Mouse (Mus musculus): ENCODE measurements around the gene Taok1.

Taok1 gene

DNA sequence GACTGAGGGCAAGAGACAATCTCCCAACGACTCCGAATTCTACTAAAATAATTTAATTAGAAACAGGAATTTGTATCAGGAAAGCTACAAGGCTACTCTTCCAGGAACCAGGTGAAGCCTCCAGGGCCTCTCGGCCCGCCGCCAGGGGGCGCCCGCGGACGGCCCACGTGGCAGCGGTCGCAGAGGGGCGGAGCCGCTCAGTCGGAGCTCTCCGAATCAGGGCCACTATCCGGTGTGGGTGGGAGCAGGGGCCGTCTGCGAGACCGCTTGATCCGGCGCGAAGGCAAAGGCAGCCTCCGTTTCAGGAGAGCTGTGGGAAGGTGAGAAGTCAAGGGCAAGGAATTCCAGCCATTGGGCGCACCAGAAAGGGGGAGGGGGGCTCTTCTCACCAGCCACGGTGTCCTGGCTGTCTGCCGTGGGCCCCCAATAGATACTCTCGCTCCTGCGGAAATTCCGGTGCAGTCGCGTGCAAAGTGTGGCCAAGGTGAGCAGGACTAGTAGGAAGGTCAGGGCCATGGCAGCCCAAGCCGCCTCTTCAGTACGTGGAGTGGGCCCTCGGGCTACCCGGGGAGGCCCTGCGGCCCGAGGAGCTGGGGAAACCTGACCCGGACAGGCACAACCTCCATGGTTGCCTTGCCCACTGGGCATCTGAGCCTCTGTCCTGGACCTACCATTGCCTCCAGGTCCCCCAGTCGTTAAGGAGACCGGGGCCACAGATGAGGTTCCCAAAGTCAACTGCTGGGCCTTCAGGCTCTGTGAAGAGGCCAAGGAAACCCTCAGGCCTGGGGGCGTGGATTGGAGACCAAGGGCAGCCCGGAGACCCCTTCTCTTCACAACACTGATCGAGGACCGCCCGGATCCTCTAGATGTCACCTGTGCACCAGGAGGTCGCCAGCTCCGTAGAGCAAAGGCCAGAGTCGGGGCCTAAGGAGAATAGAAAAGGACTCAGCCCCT is 99.3 kb downstream of the Taok1 start:
- DNase-seq (ENCODE audit: low read depth, low spot score) = peak; percentile 86

DNA sequence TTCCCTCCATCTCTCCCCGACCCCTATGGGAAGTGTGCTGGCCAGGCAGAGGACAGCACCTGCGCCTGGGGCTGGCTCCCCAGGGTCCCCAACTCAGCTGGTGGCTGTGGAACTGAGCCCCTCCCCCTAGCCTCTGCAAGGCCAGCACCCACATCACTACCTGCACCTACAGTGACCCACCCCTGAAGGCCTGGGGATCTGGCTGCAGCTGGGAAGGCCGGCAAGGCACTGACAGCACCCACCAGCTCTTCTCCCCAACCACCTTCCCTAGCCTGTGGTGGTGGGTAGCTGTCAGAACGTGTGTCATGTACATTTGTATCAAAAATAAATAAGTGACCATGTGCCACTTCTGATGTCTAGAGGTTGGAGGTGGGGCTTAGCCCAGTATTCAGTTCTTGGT is 100.2 kb downstream of the Taok1 start:
- no peak for DNase-seq (ENCODE audit: low read depth, low spot score)

DNA sequence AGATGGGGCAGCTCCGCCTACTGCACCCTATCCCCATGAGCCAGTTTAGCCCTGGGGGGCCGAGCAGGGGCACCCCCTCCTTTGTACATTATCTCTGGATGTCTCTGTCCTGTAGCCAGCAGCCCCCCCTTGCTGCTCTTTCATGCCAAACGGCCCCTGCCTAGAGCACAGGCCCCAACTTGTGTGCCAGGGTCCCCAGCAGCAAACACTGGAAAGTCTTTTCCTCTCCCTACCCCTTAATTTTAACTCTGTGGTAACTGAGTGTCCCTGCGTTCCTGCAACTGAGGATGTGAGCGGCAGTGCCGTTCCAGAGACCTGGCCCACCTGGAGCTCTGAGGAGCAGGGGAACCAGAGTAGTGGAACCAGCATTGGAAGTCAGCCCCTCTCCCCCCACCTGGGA is 100.7 kb downstream of the Taok1 start:
- no peak for DNase-seq (ENCODE audit: low read depth, low spot score)

DNA sequence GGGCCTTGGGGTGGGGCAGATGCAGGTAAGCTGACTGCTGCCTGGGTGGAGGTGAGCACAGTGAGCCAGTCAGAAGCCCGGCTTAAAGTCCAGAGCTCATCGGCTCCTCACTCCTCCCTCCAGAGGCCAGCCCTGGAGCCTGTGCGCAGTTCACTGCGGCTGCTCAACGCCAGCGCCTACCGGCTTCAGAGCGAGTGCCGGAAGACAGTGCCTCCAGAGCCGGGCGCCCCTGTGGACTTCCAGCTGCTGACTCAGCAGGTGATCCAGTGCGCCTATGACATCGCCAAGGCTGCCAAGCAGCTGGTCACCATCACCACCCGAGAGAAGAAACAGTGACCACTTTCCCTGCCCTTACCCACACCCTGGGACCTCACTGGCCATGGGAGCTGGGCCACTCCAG is 101.3 kb downstream of the Taok1 start:
- no peak for DNase-seq (ENCODE audit: low read depth, low spot score)

DNA sequence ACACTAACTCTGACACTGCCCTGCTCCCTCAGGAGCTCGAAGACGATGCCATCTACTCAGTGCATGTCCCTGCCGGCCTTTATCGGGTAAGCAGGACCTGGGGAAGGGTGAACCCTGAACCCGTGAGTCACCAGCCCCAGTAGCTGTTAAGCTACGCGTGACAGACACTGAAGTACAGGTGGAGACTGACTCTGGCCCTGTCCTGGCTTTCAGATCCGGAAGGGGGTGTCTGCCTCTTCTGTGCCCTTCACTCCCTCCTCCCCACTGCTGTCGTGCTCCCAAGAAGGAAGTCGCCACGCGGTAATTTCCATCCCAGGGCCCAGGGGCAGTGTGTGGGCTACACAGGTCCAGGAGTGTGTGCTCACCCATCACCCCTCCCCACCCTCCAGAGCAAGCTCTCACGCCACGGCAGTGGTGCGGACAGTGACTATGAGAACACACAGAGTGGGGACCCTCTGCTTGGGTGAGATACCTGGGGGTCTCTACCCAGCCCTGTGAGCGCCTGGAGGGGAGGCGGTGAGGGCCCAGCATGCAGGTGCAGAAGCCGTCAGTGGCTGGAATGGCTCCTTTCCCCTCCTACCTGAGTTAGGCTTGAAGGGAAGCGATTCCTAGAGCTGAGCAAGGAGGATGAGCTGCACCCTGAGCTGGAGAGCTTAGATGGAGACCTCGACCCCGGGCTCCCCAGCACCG is 102.2 kb downstream of the Taok1 start:
- no peak for DNase-seq (ENCODE audit: low read depth, low spot score)

DNA sequence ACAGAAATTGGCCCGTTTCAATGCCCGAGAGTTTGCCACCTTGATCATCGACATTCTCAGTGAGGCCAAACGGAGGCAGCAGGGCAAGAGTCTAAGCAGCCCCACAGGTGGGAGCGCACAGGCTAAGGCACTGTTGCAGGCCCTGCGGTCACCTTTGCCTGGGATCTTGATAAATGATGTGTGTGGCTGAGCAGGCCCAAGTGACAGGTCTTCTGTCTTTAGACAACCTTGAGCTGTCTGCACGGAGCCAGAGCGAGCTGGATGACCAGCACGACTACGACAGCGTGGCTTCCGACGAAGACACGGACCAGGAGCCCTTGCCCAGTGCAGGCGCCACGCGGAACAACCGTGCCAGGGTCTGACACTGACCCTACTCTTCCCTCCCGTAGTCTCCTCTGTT is 103.2 kb downstream of the Taok1 start:
- DNase-seq (ENCODE audit: low read depth, low spot score) = no peak

DNA sequence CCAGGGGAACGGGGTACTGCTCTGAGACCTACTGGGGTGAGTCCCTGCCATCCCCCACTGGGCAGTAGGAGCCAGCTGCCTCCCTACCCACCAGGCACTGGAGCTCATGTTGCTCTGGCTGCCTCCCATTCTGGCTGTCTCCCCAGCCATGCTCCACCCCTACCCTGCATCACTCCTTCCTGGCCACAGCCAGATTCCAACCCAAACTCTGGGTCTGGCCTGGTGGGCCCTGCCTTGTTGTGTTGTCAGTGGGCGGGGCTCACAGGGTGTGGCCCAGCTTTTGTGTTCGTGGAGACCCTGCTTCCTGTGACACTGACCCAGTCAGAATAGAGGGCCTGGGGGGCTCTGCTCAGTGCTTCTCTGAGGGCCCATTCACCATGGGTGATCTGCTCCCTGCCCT is 104.1 kb downstream of the Taok1 start:
- DNase-seq (ENCODE audit: low read depth, low spot score) = peak; percentile 87

DNA sequence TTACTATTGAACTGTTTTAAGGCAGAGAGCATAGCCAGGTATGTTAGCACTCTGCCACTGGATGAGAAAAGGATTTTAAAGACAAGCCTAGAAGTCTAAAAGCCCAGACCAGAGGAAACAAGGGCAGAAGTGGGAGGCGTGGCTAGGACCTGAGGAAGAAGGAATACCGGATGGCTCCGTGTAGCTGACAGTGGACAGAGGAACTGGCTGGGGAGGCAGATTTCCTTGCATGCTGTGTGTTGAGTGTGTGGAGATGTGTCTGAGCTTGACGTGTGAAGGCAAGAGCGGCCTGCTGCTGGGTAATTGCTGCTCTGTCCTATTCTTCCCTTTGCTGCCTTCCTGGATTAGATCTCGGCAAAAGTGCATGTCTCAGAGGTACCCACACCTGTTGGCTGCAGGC is 105.1 kb downstream of the Taok1 start:
- DNase-seq (ENCODE audit: low read depth, low spot score) = no peak

DNA sequence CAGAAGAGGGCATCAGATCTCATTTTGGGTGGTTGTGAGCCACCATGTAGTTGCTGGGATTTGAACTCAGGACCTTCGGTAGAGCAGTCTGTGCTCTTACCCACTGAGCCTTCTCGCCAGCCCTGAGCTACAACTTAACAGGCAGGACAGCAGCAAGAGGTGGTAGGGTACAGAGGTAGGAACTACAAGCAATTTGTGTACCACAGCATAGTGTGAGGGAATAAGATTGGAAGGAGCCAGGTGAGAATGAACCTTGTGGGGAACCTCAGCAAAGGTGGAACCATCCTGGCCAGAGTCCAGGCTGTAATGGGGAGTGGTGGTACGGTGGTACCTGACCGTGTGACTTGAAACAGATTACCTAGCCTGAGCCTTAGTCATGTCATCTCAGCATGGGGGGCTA is 105.6 kb downstream of the Taok1 start:
- no peak for DNase-seq (ENCODE audit: low read depth, low spot score)

DNA sequence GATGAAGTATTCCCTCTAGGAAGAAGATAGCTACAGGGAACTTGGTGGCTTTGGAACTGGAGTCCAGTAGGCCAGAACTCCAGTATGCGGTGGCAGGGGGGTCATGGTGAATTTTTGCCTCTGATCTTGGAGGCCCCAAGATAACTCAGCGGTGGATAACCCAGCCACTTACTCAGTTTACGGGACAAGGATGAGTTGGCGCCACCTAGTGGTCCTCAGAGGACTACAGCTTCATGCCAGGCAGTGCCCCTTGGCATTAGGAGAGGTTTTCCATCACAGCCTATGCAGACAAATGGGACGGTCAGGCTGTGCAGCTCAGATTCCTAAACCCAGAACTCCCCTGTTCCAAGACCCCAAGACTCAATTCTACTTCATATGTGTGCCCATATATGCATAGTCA is 106.2 kb downstream of the Taok1 start:
- peak; percentile 77 for DNase-seq (ENCODE audit: low read depth, low spot score)

DNA sequence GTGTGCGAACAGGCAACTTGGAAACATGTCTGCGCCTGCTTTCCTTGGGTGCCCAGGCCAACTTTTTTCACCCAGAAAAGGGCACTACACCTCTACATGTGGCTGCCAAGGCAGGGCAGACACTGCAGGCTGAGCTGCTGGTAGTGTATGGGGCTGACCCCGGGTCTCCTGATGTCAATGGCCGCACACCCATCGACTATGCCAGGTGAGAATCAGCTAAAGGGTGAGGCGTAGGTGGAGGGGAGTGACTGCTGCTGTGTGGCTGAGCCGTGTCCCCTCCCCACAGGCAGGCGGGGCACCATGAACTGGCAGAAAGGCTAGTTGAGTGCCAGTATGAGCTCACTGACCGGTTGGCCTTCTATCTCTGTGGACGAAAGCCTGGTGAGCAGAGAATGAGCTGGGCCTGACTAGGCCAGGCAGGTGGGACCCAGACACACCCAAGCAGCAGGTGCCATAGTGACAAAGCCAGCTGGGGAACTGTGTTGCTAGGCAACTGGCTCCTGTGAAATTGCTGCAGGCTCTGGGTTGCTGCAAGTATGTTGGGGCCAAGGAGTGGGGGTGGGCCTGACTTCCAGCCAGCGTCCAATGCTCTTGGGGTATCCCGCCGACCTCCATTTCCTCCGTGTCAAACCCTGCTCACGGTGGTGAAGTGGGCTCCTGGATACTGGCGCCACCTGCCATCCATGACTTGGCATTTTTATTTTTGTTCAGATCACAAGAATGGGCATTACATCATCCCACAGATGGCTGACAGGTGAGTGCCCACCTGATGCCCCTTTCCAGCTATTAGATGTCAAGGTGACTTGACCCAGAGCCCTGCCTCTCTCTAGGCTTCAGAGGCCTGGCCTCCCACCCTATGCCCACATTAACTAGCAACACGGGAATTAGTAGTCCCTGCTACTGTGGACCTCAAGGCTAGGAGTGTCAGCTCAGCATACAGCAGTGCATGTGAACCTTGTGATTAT is 107.0 kb downstream of the Taok1 start:
- DNase-seq (ENCODE audit: low read depth, low spot score) = peak; percentile 67

DNA sequence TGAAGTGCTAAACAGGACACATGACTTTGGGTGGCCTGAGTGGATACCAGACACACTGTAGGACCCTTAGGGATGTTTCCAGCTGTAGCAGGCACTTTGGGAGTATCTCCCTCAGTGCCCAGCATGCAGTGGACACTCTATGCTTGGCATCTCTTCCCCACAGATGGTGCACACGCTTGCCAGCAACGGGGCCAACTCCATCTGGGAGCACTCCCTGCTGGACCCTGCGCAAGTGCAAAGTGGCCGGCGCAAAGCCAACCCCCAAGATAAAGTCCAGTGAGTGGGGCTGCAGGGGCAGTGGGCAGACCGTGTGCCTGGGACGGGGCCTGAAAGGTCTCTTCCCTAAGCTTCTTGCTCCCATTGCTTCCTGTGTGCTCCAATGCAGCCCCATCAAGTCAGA is 108.3 kb downstream of the Taok1 start:
- no peak for DNase-seq (ENCODE audit: low read depth, low spot score)

DNA sequence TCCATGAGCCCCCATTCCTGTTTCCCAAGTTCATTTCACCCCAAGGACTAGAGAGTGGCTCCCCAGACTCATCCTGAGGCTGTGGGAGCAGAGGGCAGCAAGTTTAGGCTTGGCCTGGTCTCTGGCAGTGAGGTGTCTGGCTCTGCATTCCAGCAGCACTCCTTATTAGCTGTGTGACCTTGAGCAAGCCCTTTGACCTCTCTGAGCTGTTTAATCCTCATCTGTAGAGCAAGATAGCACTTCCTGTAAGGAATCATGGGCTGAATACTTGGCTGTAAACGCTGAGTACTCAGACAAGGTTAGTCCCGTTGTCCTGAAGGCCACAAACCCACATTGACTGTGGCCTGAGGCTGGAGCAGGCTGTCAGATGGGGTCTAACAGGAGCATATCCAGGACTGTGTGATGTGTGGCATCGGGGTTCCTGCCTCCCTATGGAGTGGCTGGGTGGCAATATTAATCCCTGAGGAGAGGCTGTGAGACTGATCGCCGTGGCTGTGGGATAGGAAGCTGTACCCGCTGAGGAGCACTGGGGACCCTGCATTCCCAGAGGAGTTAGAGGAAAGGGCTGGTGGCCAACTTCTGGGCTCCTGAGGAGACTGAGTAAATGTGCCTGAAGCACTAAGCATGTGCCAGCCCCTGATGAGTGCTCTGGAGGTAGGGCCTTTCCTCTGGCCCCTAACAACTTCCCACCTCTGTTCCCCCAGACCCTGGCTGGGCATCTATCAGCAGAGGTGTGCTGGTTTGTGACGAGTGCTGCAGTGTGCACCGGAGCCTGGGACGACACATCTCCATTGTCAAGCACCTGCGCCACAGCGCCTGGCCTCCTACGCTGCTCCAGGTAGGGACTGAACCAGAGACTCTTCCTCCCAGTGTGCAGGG is 109.1 kb downstream of the Taok1 start:
- peak; percentile 90 for DNase-seq (ENCODE audit: low read depth, low spot score)

DNA sequence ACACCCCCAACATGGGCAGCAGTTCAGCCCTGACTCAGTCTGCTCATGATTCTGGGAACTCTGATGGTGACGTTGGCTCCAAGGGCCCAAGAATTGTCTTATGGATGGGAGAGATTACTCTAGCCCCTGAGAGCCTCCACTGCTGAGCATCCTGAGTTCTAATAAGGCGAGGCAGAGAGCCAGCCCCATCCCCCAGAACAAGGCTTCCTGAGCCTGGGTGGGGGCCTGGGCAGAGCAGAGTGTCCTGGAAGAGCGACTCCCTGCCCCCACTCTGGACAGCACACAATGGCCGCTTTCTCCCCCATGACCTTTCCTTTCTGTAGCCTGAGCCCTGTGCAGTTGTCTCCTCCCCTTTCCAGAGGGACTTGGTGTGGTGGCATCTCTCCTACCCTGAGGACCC is 109.8 kb downstream of the Taok1 start:
- peak; percentile 75 for DNase-seq (ENCODE audit: low read depth, low spot score)

DNA sequence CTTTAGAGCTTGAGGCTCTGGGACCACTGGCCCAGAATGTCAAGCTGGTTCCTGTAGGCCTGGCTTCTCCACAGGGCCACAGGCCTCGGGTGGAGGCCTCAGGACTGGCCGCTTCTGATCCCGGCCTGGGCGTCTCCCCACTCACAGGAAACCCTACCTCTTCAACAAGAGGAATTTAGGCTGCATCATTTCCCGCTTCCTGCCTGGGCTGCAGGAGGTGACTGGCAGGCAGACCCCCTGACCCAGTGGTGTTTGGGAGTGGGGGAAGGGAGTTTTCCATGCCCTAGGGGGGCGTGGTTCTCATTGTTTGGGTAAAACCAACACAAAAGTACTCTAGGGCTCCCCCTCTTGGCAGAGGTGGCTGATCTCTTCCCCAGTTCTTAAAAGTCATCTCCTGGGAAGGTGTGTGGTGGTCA is 110.3 kb downstream of the Taok1 start:
- DNase-seq (ENCODE audit: low read depth, low spot score) = peak; percentile 98

DNA sequence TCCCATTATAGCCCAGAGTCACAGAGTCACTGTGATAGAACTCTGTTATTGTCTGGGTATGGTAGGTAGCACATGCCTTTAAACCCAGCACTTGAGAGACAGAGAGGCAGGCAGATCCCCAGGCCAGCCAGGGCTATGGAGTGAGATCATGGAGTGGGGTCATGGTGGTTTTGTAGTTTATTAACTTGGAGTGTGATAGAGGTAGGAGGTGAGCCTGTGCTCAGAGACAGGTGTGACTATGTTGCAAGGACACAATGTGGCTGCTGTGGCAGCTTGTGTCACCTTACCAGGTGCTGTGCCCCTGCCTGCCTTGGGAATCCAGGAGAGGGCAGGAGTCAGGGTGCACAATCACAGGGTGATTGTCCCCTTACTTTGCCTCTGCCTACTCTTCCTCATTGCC is 112.1 kb downstream of the Taok1 start:
- no peak for DNase-seq (ENCODE audit: low read depth, low spot score)

DNA sequence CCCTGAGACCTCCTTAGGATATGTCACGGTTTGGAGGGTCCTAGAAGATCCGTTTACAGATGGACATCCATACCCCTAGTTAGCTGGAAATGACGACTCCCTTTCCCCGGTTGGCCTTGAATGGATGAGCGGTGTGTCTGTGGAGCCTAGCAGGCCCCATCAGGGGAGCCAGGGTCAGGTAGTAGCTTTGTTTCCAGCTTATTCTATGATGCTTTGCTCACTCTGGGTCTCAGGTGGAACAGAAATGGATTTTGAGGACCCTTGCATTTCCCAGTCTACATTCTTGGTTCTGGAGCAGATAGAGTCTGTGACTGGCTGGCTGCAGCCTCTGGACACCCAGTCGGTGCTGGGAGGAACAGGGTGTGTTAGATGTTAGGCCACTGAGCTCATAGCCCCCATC is 112.8 kb downstream of the Taok1 start:
- DNase-seq (ENCODE audit: low read depth, low spot score) = no peak

DNA sequence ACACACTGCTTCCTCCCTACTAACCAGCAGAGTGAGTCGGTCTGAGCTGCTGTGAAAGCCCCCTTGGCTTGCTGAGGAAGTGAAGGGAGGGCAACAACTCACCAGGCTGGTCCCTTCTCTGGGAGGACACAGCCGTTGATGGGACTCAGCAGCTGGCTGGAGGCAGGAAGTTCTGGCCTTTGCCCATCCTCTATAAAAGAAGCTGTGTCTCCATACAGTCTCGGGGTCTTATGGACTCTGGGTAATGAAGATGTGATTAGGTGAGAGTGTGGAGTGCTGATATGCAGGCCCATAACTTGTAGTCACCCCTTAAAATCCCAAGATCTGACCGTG is 113.3 kb downstream of the Taok1 start:
- no peak for DNase-seq (ENCODE audit: low read depth, low spot score)

DNA sequence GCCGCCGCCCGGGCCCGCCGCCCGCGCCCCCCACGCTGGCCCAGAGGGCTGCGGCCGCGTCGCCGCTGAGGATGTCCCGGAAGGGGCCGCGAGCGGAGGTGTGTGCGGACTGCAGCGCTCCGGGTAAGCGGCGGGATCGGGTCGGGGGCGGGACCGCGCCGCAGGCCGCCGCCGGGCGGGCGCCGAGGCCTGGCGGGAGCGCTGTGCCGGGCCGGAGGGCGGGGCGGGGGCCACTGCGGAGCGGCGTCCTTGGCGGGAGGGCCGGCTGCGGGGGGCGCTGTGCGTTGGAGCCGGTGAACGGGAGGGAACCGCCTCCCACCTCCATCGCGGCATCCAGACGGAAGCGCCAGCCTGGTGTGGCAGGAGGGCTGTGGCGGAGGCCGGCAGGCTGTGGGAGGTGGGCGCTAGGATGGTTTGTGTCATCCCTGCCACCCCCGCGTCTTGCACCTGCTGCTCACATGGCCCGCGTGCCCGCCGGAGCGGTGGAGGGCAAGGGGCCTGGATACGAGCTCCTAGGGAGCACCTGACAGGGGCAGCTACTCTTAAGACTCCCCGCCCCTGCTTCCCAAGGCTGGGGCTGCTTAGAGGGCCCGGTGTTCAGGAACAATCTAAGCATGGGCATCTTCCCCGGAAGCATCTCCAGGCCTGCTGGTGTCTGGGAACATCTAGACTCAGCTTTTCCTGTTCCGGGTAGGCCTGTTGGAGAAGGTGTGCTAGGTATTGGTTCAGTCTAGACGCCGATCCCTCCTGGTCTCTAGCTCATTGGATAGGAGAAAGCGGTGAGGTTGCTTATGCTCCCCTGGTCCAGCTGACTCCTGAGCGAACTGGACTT is 113.9 kb downstream of the Taok1 start, which contains the start of gene Git1:
Gene Git1 (plus strand): TSS at position 51 of the 832 bp plus-strand sequence.
- peak; percentile 60 for DNase-seq (ENCODE audit: low read depth, low spot score)

DNA sequence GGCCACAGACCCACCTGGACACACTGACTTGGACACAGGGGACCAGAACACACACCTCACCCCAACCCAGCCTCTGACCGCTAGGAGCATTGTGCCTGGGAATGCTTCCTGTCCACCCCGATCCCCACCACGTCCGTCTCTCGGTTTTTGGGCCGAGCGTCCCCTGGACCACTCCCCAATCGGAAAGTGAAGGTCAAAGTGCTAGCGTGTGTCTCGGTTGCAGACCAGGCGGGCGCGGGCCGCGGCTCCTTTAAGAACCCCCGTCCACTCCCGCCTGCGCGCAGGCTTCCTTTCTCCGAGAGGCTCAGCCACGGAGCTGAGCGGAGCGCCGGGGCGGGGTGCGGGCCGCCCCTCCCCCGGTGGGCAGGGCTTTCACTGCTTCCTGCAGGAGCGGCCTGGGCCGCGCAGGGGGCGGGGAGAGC is 114.7 kb downstream of the Taok1 start:
- peak; percentile 87 for DNase-seq (ENCODE audit: low read depth, low spot score)

Data from ES-CJ7 (cell line).